Mouse (Mus musculus) monocyte, adult 2 months (primary cell): ENCODE results near the gene St3gal5.

Source experiments
- DNase-seq, 2 experiments: peaks; one replicate each; pipeline ENCODE4 v3.0.0; 2022; ENCODE audit warnings: low spot score in 2 of 2, low read depth in 1 of 2

St3gal5 gene

GRCm38 (mm10) chr6:72096669-72097068, 723 bp upstream of the St3gal5 start:
- DNase-seq: no peak

GRCm38 (mm10) chr6:72098021-72098655, 746 bp downstream of the St3gal5 start:
- no peak for DNase-seq

GRCm38 (mm10) chr6:72098691-72099090, 1.3 kb downstream of the St3gal5 start:
- DNase-seq: no peak

GRCm38 (mm10) chr6:72099281-72099680, 1.9 kb downstream of the St3gal5 start:
- DNase-seq: no peak

- DNase-seq: no peak
Observed at GRCm38 (mm10) chr6:72100171-72100570, 2.8 kb downstream of the St3gal5 start.

- no peak for DNase-seq
Observed at GRCm38 (mm10) chr6:72100939-72101338, 3.5 kb downstream of the St3gal5 start.

DNA sequence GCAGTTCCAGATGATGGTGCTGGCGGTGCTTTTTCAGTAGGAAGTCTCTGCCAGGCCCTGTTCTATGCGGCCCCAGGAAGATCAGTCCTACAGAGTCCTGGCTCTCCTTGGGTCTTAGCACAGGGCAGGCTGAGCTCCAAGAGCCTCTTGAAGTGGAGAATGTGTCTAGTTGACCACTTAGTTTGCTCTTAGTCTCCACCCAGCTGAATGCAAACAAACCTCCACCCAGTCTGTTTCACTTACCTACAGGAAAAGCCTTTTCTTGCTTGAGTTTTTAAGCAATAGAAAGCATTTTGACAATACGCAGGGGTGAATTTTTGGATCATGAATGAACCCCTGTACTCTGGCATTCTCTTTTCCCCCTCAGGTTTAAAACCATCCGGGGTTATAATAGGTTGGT, 4.0 kb downstream of the St3gal5 start:
- DNase-seq: no peak

- no peak for DNase-seq
Observed at GRCm38 (mm10) chr6:72102066-72102465, 4.7 kb downstream of the St3gal5 start.

GRCm38 (mm10) chr6:72104534-72104933, 7.1 kb downstream of the St3gal5 start:
- DNase-seq: no peak

GRCm38 (mm10) chr6:72108941-72109892, 11.8 kb downstream of the St3gal5 start:
- no peak for DNase-seq

DNA sequence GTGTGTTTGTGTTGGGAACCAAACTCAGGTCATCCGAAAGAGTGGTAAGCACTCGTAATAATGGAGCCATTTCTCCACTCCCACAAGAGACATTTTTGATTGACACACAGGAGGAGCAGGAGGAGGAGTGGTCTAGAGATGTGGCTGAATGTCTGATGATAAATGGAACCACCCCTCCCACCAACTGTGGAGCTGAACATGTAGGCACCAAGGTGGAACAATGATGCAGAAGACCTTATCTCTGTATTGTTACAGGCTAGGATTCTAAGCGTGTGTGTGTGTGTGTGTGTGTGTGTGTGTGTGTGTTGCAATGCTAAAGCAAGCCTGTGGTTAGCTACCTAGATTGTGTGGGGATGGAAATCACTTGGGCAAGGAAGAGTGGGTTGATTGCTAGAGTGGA, 13.2 kb downstream of the St3gal5 start:
- no peak for DNase-seq

- DNase-seq: no peak
Observed at GRCm38 (mm10) chr6:72112575-72112974, 15.2 kb downstream of the St3gal5 start.

GRCm38 (mm10) chr6:72113093-72113702, 15.8 kb downstream of the St3gal5 start:
- DNase-seq: no peak

GRCm38 (mm10) chr6:72114902-72115301, 17.5 kb downstream of the St3gal5 start:
- no peak for DNase-seq

DNA sequence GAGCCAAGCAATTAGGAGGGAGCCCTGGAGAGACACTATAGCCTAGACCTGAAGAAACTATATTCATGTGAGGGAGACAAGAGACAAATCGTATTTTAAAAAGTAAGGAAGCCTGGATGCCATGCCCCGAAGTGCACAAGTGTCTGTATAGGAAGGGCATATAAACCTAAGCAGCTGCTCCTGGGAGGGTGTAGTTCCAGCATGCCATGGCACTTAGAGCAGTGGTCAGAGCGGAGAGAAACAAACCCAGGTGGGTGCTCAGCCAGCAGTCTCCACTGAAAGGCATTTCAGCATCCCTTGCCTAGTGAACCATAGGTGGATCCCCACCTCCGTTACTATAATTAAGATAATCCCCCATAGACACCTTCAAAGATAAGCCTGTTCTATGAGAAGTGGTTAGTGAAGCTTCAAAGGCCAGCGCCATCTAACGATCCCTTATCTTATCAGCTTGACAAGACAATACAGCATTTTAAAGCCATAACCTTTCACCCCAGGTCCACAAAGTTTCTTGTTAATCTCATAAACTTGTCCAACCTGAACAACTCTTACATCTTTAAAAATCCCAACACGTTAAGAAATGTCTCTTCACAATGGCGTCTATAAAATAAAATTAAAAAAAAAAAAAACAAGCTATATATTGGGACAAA, 20.1 kb downstream of the St3gal5 start:
- no peak for DNase-seq

GRCm38 (mm10) chr6:72119870-72120269, 22.5 kb downstream of the St3gal5 start:
- peak in 1 of 2 experiments; percentile 14 for DNase-seq

DNA sequence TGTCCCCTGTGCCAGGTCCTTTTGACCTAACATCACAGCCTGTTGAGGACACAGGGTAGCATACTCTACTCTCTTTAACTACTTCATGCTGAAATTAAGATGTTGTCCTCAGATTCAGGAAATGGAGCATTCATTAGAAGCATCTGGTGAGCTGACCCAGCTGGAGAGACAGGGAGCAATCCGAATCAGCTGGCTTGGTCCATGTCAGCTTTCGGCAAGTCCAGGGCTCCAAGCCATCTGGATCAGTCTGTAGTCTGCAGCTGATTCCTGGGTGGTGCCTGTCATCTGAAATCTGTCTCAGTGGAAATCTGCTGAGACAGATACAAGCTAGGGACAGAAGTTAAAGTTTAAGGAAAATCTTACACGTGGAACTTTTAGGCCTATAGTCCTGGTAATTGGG, 23.9 kb downstream of the St3gal5 start:
- no peak for DNase-seq

DNA sequence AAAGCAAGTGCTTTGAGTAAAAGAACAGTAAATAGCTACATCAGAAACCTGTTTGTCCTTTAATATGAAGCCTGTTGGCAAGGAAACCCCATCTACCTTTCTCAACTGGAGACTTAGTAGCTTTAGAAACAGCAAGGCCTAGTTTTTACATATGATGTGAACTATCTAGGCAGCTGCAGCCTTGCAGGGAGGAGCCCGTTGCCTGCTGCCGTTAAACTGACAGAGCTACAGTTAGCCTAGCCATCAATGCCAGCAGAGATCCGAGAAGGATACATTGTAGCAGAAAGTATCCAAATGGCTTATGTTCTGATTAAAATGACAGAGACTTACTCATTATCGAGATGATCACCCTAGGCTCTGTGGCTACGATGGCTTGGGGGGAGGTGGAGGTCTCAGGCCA, 25.1 kb downstream of the St3gal5 start:
- DNase-seq: no peak

DNA sequence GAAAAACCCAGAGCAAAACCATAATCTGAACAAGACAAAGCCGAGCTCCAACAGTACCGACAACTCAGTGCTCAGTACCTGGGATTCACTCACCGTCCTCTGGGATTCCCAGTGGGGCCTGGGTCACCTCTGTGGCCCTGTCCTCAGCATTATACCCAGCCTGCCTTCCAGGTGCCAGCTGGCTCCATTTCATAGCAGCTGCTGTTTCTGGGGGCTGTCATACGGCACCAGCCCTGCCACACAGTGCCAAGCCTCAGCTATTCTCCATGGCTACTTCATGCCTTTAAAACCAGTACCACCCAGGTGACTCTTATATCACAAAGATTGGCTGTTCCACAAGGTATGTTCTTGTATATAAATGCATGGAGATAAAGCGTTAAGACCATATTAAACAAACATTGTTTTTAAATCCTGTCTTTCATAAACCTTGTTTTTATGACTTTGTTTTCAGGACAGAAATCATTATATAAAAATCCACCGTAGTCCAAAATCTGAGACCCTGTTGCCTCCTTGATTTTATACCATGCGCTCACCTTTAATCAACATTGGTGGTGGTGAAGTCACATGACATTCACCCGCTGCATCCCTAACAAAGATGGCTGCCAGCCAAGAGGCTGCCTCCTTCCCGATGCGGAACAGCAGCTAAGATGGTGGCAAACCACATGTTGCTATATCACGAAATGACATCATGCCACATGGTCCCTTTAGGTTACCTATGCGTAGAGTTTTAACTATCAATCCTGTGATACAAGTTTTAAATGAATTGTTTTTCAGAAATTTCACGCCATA, 27.1 kb downstream of the St3gal5 start:
- no peak for DNase-seq

DNA sequence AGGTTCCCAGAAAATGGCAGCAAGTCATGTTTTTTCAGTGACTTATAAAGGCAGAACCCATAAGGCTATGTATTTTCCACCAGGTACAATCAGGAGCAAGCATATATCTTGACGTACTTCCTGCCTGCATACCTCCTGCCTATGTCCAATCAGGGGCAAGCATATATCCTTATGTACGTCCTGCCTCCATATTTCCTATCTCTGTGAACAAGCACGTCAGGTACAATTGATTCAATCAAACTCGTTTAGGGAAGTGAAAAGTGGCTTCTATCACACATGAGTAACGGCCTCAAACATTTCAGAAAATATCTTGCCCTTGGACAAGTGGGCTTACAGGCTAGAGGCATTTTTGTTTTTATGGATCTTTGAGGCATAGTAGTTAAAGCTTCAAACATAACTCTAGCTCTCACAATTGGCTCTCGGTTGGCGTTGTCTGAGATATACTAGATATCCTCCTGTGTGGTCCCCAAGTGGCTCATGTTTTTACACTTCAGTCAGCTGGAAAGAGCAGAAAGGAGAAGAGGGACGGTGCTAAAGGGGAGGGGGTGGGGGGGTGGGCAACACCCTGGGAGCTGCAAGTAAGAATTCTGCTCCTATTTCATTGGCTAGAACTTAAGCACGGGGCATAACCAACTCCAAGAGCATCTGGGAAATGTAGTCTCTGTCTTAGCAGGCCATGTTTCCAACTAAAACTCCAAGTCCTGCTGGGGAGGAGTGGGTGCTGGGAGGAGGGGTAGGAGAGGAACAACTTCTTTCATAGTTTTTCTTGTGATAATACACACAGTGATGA, 28.9 kb downstream of the St3gal5 start:
- DNase-seq: no peak
